Mouse (Mus musculus): Measurements from ENCODE around the gene Gm3164.
"Not testable (repeated sequence)": the region's sequence is repeated elsewhere in the genome, so short reads cannot be mapped to it uniquely, and the experiment has no call there.

Gm3164 gene

GRCm38 (mm10) chr14:4414965-4415835 lies at the start of gene Gm3164:
Gene Gm3164 (plus strand): TSS chr14:4415448.
- in situ Hi-C loops (cut with MseI, MboI): not testable (repeated sequence)

GRCm38 (mm10) chr14:4368991-4369390 lies 46.3 kb upstream of the Gm3164 start:
- in situ Hi-C loops (cut with MseI, MboI): not testable (repeated sequence)

- in situ Hi-C loops (cut with MseI, MboI): not testable (repeated sequence)
These were observed 45.6 kb upstream of the Gm3164 start for GRCm38 (mm10) chr14:4369691-4370090.

- in situ Hi-C loops (cut with MseI, MboI): not testable (repeated sequence)
These were observed 37.4 kb upstream of the Gm3164 start for GRCm38 (mm10) chr14:4377871-4378270.

DNA sequence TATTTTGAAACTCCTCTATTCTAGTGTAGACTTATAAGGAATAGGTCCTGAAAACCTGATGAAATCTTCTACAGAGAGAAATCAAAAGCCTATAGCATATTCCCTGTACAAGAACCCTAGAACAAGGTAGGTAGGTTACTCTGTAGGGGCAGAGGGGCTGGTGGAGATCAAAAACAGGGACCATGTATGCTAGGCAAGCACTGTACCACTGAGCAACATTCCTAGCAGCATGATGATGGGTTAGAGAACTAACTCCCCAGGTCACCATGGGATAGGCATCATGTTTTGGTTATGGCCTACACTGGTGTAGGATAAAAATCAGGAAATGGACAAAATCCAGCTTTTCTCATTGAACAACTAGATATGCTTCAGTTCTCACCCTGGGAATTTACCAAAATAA lies 29.6 kb upstream of the Gm3164 start:
- in situ Hi-C loops (cut with MseI, MboI): not testable (repeated sequence)

- in situ Hi-C loops (cut with MseI, MboI): not testable (repeated sequence)
These were observed 22.3 kb upstream of the Gm3164 start for GRCm38 (mm10) chr14:4392841-4393530.

DNA sequence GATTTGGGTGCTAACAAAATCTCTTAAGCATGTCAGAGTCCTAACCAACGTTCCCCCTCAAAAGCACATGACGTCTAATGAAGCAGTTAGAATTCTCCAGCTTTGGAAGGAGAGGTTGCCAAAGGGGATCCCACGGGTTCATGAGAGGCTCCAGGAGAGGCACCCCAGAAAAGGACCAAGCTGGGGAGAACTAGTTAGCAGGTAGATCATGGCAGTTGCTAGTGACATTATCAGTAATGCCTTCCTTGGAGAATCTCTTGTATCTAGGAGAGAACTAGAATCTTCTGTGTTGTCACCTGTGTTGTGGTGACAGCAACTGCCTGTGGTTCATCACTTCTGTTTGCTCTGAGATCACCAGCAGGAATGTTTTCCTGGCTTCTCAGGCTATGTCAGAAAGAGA lies 18.0 kb upstream of the Gm3164 start, which contains the start of gene Gm3159:
Gene Gm3159 (plus strand): TSS at position 301 of the 400 bp plus-strand sequence.
- in situ Hi-C loops (cut with MseI, MboI): not testable (repeated sequence)

DNA sequence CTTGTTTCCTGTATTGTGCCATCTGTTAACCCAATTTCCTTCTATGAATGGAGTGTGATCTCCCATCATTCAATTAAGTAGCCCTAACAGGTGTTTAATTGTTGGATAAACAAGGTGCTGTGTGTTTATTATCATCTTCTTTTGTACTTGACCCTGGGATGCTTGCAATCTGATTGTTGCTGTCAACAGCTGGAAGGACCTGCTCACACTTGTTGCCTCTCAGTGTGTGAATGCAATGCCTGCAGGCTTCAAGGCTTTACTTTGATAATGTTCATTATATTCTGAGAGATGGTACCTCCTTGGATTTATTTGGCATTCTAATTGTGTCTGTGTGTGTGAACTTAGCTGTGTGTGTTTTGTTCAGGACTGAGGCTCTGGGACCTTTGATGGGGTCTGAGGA lies 16.6 kb upstream of the Gm3164 start:
- in situ Hi-C loops (cut with MseI, MboI): not testable (repeated sequence)

DNA sequence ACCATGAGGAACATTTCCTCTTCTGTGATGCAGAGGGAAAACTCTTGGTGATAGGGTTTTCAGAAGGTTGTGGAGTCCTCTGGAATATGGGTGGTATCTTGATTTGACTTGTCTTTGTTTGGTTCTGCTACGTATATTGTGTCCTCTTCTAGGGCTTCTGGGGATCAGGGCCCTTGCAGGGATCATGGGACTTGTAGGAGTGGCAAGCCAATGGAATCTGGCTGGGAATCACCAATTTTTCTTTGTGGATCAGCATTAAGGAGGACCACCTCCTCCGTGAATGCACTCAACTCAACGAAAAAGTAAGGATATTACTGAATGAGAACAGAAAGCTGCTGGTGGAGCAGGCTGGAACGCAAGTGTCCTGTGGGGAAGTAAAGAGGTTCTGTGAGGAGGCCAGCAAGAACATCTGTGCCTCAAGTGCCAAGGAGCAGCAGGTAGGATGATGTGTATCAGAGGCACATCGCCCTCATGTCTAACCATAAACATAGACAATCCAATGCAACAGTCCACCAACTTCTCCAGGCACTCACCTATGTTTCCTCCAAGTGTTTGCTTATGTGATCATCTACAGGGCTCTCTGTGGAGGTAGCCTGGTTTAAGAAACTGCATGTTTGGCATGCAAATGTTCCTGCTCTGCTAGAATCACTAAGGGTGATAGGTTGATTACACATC lies 15.0 kb upstream of the Gm3164 start:
- in situ Hi-C loops (cut with MseI, MboI): not testable (repeated sequence)

GRCm38 (mm10) chr14:4401245-4401644 lies 14.0 kb upstream of the Gm3164 start:
- in situ Hi-C loops (cut with MseI, MboI): not testable (repeated sequence)

- in situ Hi-C loops (cut with MseI, MboI): not testable (repeated sequence)
These were observed 11.4 kb upstream of the Gm3164 start for GRCm38 (mm10) chr14:4403840-4404239.

DNA sequence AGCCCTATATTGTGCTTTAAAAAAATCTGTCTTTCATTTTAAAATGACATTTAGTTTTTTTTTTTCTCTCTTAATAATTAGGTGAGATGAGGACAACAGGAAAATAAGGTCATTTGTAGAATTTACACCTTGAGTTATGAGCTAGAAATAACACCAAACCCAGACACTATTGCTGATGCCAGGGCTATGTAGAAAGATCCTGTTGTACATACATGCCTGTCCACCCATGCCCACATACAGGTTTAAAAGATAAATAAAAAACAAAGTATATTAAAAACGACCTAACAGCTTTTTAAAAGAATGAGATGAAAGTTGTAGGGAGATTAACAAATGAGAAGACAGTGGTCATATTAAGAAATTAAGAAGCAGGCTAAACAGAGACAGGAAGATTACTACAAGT lies 5.3 kb upstream of the Gm3164 start:
- in situ Hi-C loops (cut with MseI, MboI): not testable (repeated sequence)

- in situ Hi-C loops (cut with MseI, MboI): not testable (repeated sequence)
These were observed 15.4 kb downstream of the Gm3164 start, which contains the start of gene Gm3173 for GRCm38 (mm10) chr14:4430692-4431091. Gene Gm3173 (plus strand): TSS chr14:4430992.

GRCm38 (mm10) chr14:4481445-4481844 lies 66.2 kb downstream of the Gm3164 start, which contains the start of gene Gm3182:
Gene Gm3182 (plus strand): TSS chr14:4481745.
- in situ Hi-C loops (cut with MseI, MboI): not testable (repeated sequence)

All from mouse trophoblast stem cell (cell line).